27 mouse cellular contexts compared by ENCODE assay signal in genomic region chr12:21200613-21201012, GRCm38 (mm10).
DNase-seq lines count a peak whose midpoint lies in the region; ATAC-seq and TF ChIP-seq lines count a peak whose summit lies in the region.
"Had no signal": no experiment of that assay in that cellular context is flagged by ENCODE, and none has a peak within 500 bp of the region (broad histone marks: within the 10 kb centered on the region; RNA-seq: fewer than 3 reads in every experiment).

No protein-coding gene starts in this region.

- no peak; the same call in 1 of the 2 replicates for ATAC-seq in kidney, embryonic 15.5 days (replicated peaks; ENCODE audit: low FRiP score)
- 0 out of 2 replicates have a peak, but pooled peaks have one; percentile 39 for ATAC-seq in limb, embryonic 13.5 days (ENCODE audit: low FRiP score, low read depth)
- ATAC-seq in stomach, embryonic 16.5 days (ENCODE audit: insufficient read depth, low FRiP score), result peak; percentile 63; the same call in 1 of the 2 replicates
- ATAC-seq: activated CD4-positive, CD25-positive, alpha-beta regulatory T cell, adult 4 months; forebrain, embryonic 14.5 days had no signal

- H3K27ac ChIP-seq in kidney, embryonic 15.5 days, result 0 out of 2 replicates have a peak overlapping the region, but pooled peaks have one; percentile 13
- H3K27ac ChIP-seq in kidney, adult 2 months (ENCODE audit: insufficient read depth, low read depth, low read length), result no peak overlapping the region
- no peak overlapping the region for H3K27ac ChIP-seq in limb, embryonic 13.5 days
- H3K27ac ChIP-seq in stomach, embryonic 16.5 days (ENCODE audit: low read length), result no peak overlapping the region
- H3K27ac ChIP-seq: heart, adult 2 months; hindbrain, embryonic 13.5 days; limb, embryonic 15.5 days had no signal

- H3K9me3 ChIP-seq in kidney, embryonic 15.5 days (replicated peaks), result no peaks in the 10 kb centered on the region
- H3K9me3 ChIP-seq in limb, embryonic 13.5 days, result no peaks in the 10 kb centered on the region
- no peaks in the 10 kb centered on the region for H3K9me3 ChIP-seq in stomach, embryonic 16.5 days (replicated peaks; ENCODE audit: control insufficient read depth, low read length)
- H3K9me3 ChIP-seq: heart, embryonic 12.5 days; hindbrain, embryonic 13.5 days; limb, embryonic 15.5 days had no signal

- H3K4me2 ChIP-seq in kidney, embryonic 15.5 days, result no peak overlapping the region
- no peak overlapping the region for H3K4me2 ChIP-seq in limb, embryonic 13.5 days (replicated peaks)
- H3K4me2 ChIP-seq in stomach, embryonic 16.5 days (ENCODE audit: low read depth, low read length), result no peak overlapping the region
- H3K4me2 ChIP-seq: heart, embryonic 12.5 days; hindbrain, embryonic 13.5 days; limb, embryonic 15.5 days; lung, embryonic 14.5 days had no signal

- peaks cover 48% of the 10 kb centered on the region for H3K4me1 ChIP-seq in kidney, embryonic 15.5 days
- no peaks in the 10 kb centered on the region for H3K4me1 ChIP-seq in kidney, adult 2 months (ENCODE audit: control insufficient read depth, insufficient read depth, low read length)
- H3K4me1 ChIP-seq in limb, embryonic 13.5 days, result peaks cover 41% of the 10 kb centered on the region
- H3K4me1 ChIP-seq in stomach, embryonic 16.5 days (ENCODE audit: control insufficient read depth, insufficient read depth, low read length), result peaks cover 11% of the 10 kb centered on the region

- H3K36me3 ChIP-seq in kidney, embryonic 15.5 days, result peaks cover 30% of the 10 kb centered on the region
- H3K36me3 ChIP-seq in kidney, adult 2 months (ENCODE audit: control insufficient read depth, insufficient read depth, low read length), result no peaks in the 10 kb centered on the region
- H3K36me3 ChIP-seq in limb, embryonic 13.5 days, result peaks cover 28% of the 10 kb centered on the region
- no peaks in the 10 kb centered on the region for H3K36me3 ChIP-seq in stomach, embryonic 16.5 days (ENCODE audit: control insufficient read depth, insufficient read depth, low read length)
- H3K36me3 ChIP-seq: limb, embryonic 15.5 days had no signal

- DNase-seq in kidney, adult 2 months, result no peak
- DNase-seq in forelimb bud, embryonic 11.5 days (ENCODE audit: low read depth, low spot score), result peak; percentile 16
- DNase-seq in adrenal gland, adult 8-10 months, result no peak
- no peak for DNase-seq in urinary bladder, adult 2 months (ENCODE audit: low spot score)
- DNase-seq: adrenal gland, adult 2 months; cerebellum, adult 2 months; cerebellum, postnatal 36 days; heart, adult 2 months; heart, postnatal 4 days; kidney, adult 8-10 months; kidney, postnatal 25 days; lung, embryonic 14.5 days; lung, postnatal 14 days; midbrain, embryonic 14.5 days; retina, postnatal 1 day; right cerebral cortex, postnatal 14 days; thymus, adult 2 months; thymus, postnatal 4 days had no signal

- H3K27me3 ChIP-seq in kidney, embryonic 15.5 days, result no peaks in the 10 kb centered on the region
- no peaks in the 10 kb centered on the region for H3K27me3 ChIP-seq in kidney, adult 2 months (replicated peaks; ENCODE audit: control insufficient read depth, insufficient read depth, low read length)
- no peaks in the 10 kb centered on the region for H3K27me3 ChIP-seq in limb, embryonic 13.5 days
- no peaks in the 10 kb centered on the region for H3K27me3 ChIP-seq in stomach, embryonic 16.5 days (ENCODE audit: control insufficient read depth, insufficient read depth, low read length)
- H3K27me3 ChIP-seq: CH12.LX; heart, embryonic 12.5 days; hindbrain, embryonic 13.5 days; limb, embryonic 15.5 days had no signal

- 81% methylated on average over 8 of the region's 8 CpGs for WGBS in kidney, embryonic 15.5 days
- 74% methylated on average over 8 of the region's 8 CpGs for WGBS in kidney, adult 2 months
- 71% methylated on average over 8 of the region's 8 CpGs for WGBS in limb, embryonic 13.5 days
- WGBS in stomach, embryonic 16.5 days, result 77% methylated on average over 8 of the region's 8 CpGs

- no peak for TF ChIP-seq POLR2A in kidney, adult 2 months (IDR thresholded peaks at IDR 0.05; ENCODE audit: low read depth, low read length)

- TF ChIP-seq CTCF in kidney, adult 2 months (conservative IDR thresholded peaks at IDR 0.05; ENCODE audit: insufficient read depth, insufficient read length, low read depth, low read length), result no peak

- no peak overlapping the region for H3K9ac ChIP-seq in kidney, embryonic 15.5 days
- H3K9ac ChIP-seq in limb, embryonic 13.5 days, result no peak overlapping the region
- H3K9ac ChIP-seq in stomach, embryonic 16.5 days (ENCODE audit: low read length), result no peak overlapping the region
- H3K9ac ChIP-seq: heart, embryonic 12.5 days; hindbrain, embryonic 13.5 days; limb, embryonic 15.5 days; lung, embryonic 14.5 days had no signal

- H3K4me3 ChIP-seq in kidney, embryonic 15.5 days (replicated peaks), result no peak overlapping the region
- no peak overlapping the region for H3K4me3 ChIP-seq in kidney, adult 2 months (ENCODE audit: insufficient read depth, low read depth, low read length)
- H3K4me3 ChIP-seq in limb, embryonic 13.5 days, result no peak overlapping the region
- H3K4me3 ChIP-seq in stomach, embryonic 16.5 days (replicated peaks; ENCODE audit: low read length), result no peak overlapping the region
- H3K4me3 ChIP-seq: heart, adult 2 months; heart, embryonic 12.5 days; hindbrain, embryonic 13.5 days; limb, embryonic 15.5 days had no signal
